Mouse (Mus musculus): ENCODE measurements around the gene 5430427O19Rik.
A peak's percentile ranks its signal among the peaks of the same experiment; 100 is the strongest.

Gene 5430427O19Rik

DNA sequence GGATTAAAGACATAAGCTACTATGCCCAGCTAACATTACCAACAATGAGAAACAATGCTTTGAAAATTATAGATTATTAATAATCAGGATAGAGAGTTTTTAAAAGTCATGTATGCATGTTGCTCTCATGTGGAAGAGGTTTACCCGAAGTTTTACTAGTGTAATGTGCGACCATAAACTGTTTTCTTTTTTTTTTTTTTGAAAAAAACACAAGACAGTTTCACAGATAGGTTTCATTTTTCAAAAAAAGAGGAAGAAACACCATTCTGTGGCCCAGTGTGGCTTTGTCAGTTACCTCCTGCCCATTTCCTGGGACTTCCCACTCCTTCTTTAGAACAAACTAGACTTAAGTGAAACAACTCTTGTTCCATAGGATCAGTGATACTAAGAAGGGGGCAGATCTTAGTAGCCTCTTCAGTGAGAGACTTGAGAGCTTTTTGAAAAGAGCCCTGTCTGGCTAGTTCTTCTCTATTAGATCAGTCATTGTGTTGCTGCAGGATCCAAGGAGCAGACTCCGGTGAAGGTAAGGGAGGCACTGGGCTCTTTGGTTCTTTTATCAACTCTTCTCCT is at the start of gene 5430427O19Rik:
5430427O19Rik (plus strand) TSS at position 441 of the 570 bp plus-strand sequence.
- no peak for DNase-seq (ENCODE audit: low spot score)

DNA sequence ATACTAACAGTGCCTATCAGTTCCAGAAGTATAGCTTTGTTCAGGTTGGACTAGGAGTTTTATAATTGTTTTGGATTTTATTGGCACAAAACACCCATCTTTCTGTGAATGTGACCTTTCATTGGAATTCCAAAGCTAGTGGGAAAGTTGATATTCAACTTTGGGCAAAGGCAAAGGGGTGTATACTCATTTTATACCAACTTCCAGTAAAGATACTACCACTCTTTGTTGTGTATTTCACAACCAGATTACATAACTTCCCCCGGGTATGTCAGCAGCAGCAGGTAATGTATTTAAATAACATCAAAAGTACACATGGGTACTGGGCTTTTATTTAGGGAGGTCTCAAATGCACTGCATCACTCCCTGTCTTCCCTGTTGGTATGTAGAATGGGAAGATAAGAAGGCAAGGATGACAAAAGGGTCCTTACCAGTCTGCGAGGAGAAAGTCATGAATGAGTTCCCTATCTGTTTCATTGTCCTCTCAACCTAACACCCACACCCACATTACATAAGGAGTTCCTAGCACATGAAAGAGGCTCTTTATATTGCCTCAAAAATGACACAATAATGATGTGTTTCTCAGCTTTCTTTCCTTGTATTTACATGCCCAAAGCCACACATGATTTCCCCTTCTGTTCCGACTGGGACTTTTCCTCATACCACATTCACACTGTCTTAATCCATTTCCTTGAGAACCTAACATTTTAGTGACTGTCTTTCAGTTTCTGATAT is 42.3 kb upstream of the 5430427O19Rik start:
- DNase-seq (ENCODE audit: low spot score): no peak

- no peak for DNase-seq (ENCODE audit: low spot score)
Observed at GRCm38 (mm10) chrX:85829000-85829399, 41.2 kb upstream of the 5430427O19Rik start.

- DNase-seq (ENCODE audit: low spot score): no peak
Observed at GRCm38 (mm10) chrX:85839174-85839573, 31.0 kb upstream of the 5430427O19Rik start.

- DNase-seq (ENCODE audit: low spot score): no peak
Observed at GRCm38 (mm10) chrX:85855938-85856337, 14.2 kb upstream of the 5430427O19Rik start.

DNA sequence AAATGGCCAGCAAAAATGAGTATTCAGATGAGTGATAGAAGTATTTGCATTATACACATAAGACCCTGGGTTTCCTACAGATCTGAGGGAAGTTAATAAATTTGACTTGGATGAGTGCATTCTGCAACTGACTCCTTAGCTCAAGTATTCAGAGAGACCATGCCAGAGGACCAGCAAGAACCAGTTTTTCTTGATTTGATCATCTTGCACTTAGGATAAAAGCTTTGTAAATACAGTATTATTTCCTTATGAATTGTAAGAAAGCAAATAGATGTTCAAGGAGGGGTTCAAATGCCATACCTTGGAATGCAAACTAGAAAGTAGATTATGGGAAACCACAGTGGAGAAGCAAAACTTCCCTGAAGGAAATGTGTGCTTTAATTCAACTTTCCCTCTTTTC is 13.0 kb upstream of the 5430427O19Rik start:
- DNase-seq (ENCODE audit: low spot score): no peak

DNA sequence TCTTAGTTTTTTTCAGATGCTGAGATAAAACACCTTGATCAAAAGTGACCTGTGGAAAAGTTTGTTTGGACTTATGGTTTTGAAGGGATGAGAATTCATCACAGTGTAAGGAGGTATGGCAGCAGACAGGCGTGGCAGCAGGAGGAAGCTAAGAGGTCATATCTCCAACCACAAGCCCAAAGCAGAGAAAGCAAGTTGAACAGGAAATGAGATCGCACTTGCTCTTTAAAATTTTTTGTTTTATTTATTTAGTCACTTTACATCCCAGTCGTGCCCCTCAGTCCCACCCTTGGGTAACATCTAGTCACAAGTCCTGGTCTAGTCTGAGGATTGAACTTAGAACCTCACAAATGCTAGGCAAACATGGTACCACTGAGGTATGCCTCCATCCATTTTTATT is 2.1 kb upstream of the 5430427O19Rik start:
- DNase-seq (ENCODE audit: low spot score): no peak

DNA sequence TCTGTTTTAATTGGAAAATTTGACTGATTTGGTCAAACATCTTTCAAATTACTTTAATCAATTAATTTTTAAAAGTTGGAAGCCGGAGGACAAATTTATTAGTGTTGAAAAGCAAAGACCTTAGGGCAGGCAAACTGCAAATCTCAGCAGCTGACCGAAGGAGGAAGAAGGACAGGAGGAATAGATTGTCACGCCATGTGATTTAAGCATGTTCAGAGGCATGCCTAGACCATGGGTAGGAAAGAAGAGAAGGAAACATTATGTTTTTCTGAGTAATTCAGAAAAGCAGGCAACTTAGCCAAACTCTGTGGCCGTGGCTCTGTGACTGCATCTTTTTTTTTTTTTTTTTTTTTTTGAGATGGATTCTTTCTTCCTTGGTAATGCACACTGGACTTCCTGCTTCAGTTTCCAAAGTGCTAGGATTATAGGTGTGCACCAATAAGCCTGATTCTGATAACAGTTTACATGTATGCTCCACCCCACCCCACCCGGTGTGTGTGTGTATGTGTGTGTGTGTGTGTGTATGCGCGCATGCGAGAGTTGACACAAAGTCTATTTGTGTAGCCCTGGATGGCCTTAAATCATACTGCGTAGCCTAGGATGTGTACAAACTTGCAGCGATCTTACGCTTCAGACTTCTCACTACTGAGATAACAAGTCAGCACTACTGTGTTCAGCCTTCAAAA is 1.4 kb downstream of the 5430427O19Rik start:
- DNase-seq (ENCODE audit: low spot score): peak; percentile 6

GRCm38 (mm10) chrX:85874367-85874766 is 4.2 kb downstream of the 5430427O19Rik start:
- DNase-seq (ENCODE audit: low spot score): no peak

GRCm38 (mm10) chrX:85875951-85876350 is 5.8 kb downstream of the 5430427O19Rik start:
- DNase-seq (ENCODE audit: low spot score): no peak

DNA sequence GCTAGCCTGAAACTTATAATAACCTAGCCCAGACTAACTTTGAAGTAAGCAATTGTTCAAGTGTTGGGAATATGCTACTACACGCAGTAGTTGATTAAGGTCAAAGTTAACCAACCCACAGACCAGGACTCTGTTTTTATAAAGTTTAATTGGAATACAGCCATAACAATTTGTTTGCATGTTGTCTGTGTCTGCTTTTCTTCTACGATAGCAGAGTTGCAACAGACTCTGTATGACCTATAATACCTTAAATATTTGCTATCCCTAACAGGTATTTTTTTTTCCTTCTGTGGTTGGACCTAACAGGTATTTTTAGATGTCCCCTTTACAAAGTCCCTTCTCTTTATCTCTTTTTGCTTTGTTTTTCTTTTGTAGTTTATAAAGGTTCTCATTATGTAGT is 7.6 kb downstream of the 5430427O19Rik start:
- no peak for DNase-seq (ENCODE audit: low spot score)

- no peak for DNase-seq (ENCODE audit: low spot score)
Observed at GRCm38 (mm10) chrX:85878293-85878692, 8.1 kb downstream of the 5430427O19Rik start.

DNA sequence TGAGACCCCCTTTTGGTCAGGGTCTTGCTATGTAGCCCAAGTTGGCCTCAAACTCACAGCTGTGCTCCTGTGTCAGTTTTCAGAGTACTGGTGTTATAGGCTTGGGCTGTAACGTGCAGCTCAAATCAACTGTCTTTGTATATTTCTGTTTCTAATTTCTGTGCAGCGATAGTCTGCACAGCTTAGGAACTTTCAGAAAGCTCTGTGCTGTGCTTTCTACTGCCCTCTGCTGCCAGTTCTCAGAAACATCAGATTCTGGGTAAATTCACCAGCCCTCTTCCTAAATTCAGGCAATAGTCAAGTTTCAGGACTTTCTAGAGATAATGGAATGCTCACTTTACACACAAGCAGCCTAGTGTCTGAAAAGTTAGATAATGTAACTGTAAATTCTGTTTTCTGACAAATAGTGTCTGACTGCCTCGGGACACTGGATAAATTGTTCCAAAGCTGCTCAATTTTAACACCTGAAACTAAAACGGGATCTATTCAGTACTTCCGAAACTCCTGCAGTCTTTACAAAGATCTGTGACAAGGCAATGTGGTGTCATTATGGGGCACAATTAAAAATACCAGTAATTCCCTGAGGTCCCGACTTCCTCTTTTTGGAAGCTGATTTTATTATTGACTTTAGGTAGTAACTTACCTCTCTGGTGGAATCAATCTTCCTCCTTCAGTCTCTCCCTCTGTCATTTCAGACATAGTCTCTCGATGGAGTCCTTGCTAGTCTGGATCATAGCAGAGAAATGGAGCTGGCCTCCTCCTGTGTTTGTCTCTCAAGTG is 9.2 kb downstream of the 5430427O19Rik start:
- peak; percentile 6 for DNase-seq (ENCODE audit: low spot score)

- DNase-seq (ENCODE audit: low spot score): no peak
Observed at GRCm38 (mm10) chrX:85886651-85887050, 16.5 kb downstream of the 5430427O19Rik start.

DNA sequence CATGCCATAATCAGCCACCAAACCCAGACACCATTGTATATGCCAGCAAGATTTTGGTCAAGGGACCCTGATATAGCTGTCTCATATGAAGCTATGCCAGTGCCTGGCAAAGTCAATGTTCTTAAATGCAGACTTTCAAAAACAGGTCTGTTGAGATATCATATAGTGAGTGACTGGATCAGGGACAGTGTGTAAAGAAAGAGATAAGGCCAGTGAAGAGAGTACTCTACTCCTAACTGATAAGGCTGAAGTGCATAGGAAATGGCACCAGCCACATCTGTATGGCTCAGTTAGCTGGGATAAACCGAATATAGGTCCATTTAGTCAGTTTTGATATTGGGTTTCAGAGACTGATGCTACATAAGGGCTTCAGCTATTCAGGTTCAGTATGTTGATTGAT is 31.0 kb downstream of the 5430427O19Rik start:
- DNase-seq (ENCODE audit: low spot score): no peak

DNA sequence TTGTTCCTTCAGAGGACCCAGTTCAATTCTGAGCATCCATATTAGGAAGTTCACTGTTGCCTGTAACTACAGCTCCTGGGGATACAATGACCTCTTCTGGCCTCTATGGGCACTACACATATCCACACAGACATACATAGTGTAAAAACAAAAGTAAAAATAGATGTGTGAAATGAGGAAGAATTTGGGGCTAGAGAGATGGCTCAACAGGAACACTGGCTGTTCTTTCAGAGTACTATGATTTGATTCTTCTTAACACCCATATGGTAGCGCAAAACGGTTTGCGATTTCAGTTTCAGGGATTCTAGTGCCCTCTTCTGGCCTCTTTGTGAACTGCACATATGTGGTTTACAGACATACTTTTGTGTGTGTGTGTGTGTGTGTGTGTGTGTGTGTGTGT is 48.9 kb downstream of the 5430427O19Rik start:
- no peak for DNase-seq (ENCODE audit: low spot score)

DNA sequence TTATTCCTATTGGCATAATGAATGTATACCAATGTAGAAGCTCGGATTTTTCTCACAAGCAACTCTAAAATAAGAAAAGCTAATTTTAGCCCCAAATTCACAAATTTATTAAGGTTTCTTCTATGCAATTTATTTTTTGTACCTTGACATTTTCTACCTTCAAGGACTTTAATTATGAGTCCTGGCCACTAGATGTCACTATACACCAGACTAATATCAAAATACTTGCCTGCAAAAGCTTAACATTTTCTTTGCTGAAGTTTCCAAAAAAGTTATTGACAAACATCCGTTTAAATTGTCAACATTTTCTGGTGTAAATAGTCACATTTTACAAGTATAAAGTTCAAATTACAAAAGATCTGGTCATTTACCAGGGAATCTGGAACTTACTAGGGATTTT is 62.8 kb downstream of the 5430427O19Rik start:
- DNase-seq (ENCODE audit: low spot score): no peak

Measured in urinary bladder, postnatal 25 days (tissue).